Mouse (Mus musculus) right cerebral cortex, adult 18-20 months (tissue): Measurements from ENCODE around the gene Klc4.
A peak's percentile ranks its signal among the peaks of the same experiment; 100 is the strongest.

Experiments
- DNase-seq: peaks from one replicate; pipeline ENCODE4 v3.0.0; 2022; ENCODE audit warnings: mixed read lengths

The Klc4 gene

DNA sequence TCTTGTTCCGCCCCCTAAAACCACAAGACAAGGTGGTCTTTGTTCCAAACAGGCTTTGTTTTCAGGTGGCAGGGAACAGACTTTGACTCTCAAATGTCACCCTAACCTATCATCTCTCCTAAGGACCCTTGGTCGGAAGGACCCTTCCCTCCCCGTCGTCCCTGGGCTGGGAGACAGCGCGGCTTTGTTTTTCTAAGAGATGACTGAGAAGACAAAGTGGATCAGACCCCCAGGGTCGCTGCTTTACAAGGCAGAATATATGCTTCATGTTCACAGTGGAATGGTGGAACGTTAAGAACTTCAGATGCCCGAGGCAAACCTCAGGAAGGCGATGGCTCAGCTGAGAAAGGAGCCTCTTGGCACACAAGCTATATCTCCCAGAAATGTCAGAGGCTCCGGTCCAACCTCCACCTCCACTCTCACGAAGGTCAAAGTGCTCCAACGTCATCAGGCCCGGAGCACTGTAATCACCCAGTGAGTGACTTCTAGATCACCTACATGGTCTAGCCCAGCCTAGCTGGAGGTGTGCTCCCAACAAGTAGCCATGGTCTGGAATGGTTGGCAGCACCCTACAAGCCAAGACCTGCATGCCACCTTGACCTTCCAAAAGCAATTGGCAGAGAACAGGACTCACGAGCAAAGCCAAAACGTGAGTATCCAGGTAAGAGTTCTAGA, 26.0 kb downstream of the Klc4 start:
- no peak for DNase-seq

DNA sequence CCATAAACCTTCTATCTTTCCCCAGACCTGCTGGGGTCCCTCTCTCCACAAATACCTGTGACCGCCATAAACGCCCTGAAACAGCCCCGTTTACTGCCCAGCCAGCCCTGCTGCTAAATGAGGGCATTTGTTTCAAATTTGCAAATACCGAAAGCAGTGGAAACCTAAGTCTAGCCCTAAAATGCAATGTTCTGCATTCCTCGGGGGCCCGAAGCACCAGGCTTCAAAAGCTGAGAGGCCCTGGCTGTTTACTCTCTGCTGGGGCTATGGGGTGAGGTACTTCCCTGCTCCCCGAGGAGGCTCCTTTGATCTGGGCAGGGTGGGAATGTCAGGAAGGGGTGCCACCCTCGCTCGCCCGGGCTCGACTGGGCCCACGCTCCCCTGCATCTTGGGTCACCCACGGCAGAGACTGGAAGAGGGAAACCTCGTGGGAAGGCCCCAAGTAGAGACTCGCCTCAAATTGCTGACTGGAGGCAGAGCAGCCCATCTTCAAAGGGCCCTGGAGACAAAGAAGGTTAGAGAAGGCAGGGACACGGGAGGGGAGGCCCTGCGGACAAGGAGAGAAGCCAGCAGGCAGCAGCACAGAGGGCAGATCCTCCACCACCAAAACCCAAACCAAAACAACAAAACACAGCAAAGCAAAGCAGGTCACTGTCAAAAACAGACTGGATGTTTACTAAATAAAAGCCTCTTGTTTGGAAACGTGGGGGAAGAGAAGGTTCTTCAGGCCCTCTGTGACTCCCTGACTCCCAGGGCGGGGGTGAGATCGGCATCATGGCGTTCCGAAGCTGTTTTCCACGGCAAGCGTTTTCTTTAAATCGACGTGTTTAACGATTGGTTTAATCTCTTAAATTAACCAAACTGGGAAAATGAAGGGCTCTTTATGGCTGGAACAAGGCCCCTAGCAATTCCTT, 26.8 kb downstream of the Klc4 start:
- DNase-seq: no peak

DNA sequence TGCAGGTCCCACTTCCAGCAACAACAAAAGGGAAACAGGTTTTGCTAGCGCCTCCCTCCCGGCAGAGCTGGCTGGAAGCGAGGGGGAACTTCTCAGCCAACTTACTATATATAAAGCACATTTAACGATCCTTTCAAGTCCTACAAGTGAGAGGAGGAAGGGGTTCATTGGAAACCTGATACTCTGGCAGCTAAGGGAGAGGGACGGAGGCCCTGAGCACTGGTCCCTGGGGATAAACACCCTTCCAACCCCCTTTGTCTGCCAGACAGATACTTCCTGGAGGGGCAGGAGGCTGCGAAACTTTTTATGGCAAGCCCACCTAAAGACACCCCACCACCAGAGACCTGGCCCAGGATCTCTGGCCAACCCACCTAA, 27.4 kb downstream of the Klc4 start:
- no peak for DNase-seq

GRCm38 (mm10) chr17:46617799-46618198, 28.0 kb downstream of the Klc4 start:
- no peak for DNase-seq

GRCm38 (mm10) chr17:46613229-46613628, 32.6 kb downstream of the Klc4 start:
- DNase-seq: no peak

DNA sequence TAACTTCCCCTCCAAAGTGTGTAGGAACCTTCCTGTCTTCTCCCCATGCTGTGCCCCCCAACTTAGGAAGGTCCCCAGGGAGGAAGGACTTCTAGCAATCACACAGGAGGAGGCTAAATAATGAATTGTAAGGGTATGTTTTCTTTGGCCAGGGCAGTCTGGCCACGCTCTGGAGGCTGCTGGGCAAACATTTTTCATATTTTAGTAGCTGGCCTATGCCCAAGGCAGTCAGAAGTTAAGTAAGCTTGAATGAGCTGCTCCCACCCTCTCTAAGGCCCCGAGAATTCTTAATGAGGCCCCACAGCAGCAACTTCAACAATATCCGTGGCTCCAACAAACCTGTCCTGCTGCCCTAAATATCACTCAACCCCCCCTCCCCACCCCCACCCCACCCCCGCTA, 33.0 kb downstream of the Klc4 start:
- DNase-seq: no peak

DNA sequence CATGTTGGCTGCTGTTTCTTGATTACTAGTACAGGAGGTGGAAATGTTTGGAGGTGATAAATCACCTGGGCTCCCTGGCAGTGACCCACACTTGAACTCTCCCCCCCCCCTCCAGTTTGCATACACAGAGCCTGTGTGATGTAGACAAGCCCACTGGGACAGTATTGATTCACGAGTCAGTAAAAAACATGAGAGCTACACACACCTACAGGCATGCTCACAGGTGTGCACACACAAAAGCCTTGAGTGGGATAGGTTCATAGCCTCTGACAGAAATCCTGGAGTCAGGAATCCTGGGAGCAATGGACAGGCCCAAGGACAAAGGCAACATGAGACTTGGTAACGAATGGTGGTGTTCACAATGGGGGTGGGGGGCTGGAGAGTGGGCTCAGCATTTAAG, 33.6 kb downstream of the Klc4 start:
- DNase-seq: no peak

DNA sequence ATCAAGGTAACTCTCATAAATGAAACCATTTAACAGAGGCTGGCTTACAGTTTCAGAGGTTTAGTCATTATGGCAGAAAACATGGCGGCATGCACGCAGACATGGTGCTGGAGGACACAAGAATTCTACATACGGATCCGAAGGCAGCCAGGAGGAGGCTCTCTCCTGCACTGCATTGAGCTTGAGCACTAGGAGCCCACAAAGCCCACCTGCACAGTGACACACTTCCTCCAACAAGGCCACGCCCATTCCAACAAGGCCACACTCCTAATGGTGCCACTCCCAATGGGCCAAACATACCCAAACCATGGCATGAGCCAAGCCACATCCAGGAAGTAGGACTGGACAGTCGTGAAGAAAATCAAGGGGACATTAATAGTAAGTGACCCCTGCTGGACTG, 34.5 kb downstream of the Klc4 start:
- no peak for DNase-seq

DNA sequence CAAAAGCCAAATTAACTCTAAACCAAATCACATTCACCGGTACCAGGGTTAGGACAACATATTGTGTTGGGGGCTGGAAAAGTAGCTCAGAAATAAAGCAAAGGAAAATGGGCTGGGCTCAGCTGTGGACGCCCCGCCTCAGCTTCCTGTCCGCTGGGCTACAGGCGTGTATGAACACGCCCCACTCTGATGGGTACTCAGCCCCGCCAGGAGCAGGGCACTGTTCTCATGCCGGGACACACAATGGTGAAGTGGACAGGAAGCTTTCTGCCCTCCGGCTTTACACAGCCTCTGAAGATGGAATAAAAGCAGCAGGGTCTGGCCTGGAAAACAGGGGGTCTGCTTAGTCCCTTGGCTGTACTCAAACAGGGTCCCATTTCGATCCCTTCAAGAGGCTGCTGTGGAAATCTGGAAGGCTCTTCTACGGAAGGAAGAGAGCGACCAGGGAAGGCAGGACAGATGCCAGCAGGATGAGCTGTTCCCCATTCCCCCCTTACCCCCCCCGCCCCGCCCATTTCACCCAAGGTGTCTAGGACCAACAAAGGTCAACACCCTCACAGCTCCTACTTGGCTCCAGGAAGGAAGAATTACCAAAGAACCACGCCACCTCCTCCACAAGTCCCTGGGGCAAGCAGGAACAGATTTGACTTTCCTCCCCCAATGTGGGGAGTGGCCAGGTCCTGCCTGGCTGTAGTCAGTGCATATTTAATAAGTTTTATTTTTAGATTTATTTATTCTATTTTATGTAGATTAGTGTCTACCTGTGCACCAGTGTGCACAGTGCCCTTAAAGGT, 35.9 kb downstream of the Klc4 start:
- DNase-seq: no peak

- DNase-seq: peak; percentile 70
Observed at GRCm38 (mm10) chr17:46605987-46606386, 39.8 kb downstream of the Klc4 start.

DNA sequence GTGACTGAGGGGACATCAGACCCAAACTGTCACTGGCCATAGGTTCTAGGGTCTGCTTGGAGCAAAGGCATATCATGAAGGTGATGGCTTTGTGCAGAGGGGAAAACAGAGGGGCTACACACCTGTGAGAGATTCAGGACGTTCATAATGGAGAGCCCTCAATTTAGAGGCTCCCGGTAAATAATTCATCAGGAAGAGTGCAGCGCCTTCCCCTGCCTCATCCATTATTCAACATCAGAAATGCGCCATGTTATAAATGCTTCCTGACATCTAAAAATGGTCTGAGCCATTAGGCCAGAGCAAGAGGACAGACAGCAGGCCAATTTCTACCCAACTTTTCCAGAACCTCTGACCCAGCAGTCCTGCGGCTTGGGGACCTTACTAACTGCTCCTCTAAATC, 40.7 kb downstream of the Klc4 start:
- DNase-seq: no peak

DNA sequence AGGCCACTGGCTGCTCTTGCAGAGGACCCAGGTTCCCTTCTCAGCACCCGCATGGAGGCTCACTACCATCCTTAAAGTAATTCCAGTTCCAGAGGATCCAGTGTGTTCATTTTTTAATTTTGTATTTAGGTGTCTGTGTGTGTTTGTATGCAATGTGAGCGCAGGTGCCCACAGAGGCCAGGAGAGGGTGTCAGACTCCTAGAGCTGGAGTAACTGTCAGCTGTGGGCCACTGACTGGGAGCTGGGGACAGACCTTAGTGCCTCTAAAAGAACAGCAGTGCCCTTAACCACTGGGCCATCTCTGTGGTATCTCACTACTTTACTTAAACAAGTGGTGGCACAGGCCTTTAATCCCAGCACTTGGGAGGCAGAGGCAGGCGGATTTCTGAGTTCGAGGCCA, 42.6 kb downstream of the Klc4 start:
- DNase-seq: no peak

DNA sequence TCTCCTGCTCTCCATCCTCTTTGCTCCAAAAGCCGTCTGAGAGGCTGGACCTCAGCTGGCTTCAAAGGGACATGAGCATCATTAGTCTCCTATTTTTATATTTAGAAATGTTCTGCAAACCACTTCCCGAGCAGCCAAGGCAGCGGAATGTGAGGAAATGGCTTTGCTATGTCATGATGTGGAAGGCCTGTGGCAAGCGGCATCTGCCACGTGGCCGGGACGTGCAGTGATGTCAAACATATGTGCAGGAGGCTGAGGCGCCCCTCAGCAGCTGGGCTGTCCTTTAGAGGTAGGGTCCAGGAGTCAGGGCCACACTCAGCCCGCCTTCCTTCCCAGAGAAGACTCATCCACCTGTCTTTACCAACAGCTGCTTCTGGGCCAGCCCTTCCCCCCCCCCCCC, 43.6 kb downstream of the Klc4 start:
- no peak for DNase-seq

GRCm38 (mm10) chr17:46600569-46600968, 45.3 kb downstream of the Klc4 start:
- no peak for DNase-seq

GRCm38 (mm10) chr17:46598963-46599362, 46.9 kb downstream of the Klc4 start:
- no peak for DNase-seq

GRCm38 (mm10) chr17:46597956-46598355, 47.9 kb downstream of the Klc4 start:
- no peak for DNase-seq

GRCm38 (mm10) chr17:46595336-46595735, 50.5 kb downstream of the Klc4 start:
- no peak for DNase-seq

DNA sequence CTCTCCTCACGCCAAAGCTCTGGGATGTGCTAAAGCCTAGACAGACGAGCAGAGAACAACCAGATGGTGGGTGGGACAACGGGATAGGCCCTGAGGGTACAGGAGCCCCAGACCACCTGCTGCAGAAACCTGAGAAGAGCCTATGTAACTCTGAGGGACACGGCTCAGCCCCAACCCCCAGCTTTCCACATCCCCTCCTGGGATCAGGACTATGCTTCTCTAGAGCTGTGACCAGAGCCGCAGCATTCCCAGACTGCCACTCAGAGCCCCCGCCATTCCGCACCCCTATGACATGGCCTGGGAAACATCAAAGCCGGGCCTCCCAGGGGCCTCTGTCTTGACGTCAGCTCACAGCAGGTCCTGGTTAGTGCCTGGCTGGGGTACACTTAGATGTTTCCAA, 51.2 kb downstream of the Klc4 start:
- DNase-seq: no peak

- DNase-seq: no peak
Observed at GRCm38 (mm10) chr17:46593124-46593523, 52.7 kb downstream of the Klc4 start.

- no peak for DNase-seq
Observed at GRCm38 (mm10) chr17:46591406-46591805, 54.4 kb downstream of the Klc4 start.

- no peak for DNase-seq
Observed at GRCm38 (mm10) chr17:46590439-46590838, 55.4 kb downstream of the Klc4 start.

DNA sequence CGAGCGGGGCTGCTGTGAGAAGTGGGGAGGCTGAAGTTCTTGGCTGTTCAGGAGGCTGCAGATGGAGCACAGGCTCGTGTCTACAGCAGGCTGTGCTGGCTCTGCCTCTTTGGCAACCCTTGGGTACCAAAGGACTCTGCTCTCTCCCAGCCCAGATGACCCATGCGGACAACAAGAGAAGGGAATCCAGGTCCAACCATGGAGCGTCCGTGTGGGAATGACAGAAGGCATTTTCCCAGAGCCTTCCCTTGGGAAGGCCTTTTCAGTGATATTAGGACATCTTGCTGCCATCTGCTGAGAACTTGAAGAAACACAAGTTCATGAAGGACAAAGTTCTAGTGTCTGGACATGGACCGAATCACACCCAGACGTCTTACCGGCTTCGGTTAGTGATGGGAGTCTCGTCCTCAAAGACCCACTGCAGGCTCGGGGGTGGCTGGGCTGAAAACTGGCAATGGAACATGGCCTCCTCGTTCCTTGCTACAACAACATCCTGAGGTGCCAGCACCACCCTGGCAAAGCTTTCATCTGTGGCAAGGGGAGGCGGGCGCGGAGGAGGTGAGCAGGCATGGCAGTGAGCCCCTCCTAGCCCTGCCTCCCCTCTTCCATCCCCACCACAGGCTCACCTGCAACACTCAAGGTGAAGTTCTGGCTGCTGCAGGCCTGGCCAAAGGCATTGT, 56.0 kb downstream of the Klc4 start:
- no peak for DNase-seq

DNA sequence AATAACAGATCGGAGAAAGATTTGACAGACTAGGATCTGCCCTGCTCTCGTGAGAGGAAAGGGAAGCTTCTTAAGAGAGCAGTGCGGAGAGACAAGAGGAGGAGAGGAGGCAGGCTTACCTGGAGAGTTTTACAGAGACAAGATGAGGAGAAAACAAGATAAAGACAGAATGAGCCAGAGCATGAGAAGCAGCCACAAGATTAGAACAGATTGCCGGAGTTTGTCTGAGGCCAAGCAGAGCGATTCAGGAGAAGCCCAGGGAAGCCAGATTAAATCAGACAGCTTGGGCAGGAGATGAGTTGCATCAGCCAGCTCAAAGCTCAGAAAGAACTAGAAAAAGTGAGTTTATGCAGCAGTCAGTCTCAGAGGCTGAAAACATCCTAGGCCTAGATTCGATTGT, 56.9 kb downstream of the Klc4 start:
- no peak for DNase-seq
